Mouse (Mus musculus) intestine, embryonic 15.5 days (tissue): Measurements from ENCODE around the gene Pygo2. TPM values are rescaled to one million over a fixed set of nuclear protein-coding genes. Genes with fewer than 3 reads are reported as not detected.

ENCODE experiments used
- ATAC-seq: fragments of 200-750 bp; cut with Nextera tagmentation; 2 replicates; pipeline ENCODE4 v1.8.0; 2017; ENCODE audit warnings: moderate TSS enrichment, moderate library complexity
- H3K27ac ChIP-seq: fragments of 300-500 bp; sonication (generic); 2 replicates; pipeline ENCODE4 v1.5.1; 2015; ENCODE audit warnings: mild to moderate bottlenecking, inconsistent platforms
- H3K27me3 ChIP-seq: fragments of 300-500 bp; sonication (generic); replicated peaks from 2 replicates; pipeline ENCODE4 v1.6.1; 2015; ENCODE audit warnings: inconsistent platforms
- H3K36me3 ChIP-seq: fragments of 300-500 bp; sonication (generic); 2 replicates; pipeline ENCODE4 v1.6.1; 2015; ENCODE audit warnings: inconsistent platforms
- H3K4me1 ChIP-seq: fragments of 300-500 bp; sonication (generic); replicated peaks from 2 replicates; pipeline ENCODE4 v1.6.1; 2015; ENCODE audit warnings: inconsistent platforms
- H3K4me2 ChIP-seq: fragments of 300-500 bp; sonication (generic); replicated peaks from 2 replicates; pipeline ENCODE4 v1.6.1; 2015; ENCODE audit warnings: mild to moderate bottlenecking, inconsistent platforms
- H3K4me3 ChIP-seq: fragments of 300-500 bp; sonication (generic); replicated peaks from 2 replicates; pipeline ENCODE4 v1.5.1; 2015; ENCODE audit warnings: inconsistent platforms
- H3K9ac ChIP-seq: fragments of 300-500 bp; sonication (generic); 2 replicates; pipeline ENCODE4 v1.6.1; 2015; ENCODE audit warnings: inconsistent platforms
- H3K9me3 ChIP-seq: fragments of 300-500 bp; sonication (generic); 2 replicates; pipeline ENCODE4 v1.6.1; 2016; ENCODE audit warnings: inconsistent platforms
- WGBS: fragments of 180-500 bp; shearing (Covaris S2); methylation state at CpG from one replicate; pipeline ENCODE4 v1.1.7; 2015; 5-methylcytosine and 5-hydroxymethylcytosine counted together
- polyA plus RNA-seq: library from polyadenylated mRNA; unstranded; fragments of >200 nt; fragmentation: Nextera tagmentation; extraction: Ambion mirVana; gene quantifications from 2 replicates; pipeline ENCODE4 v1.2.1, GENCODE M21; 2015

The Pygo2 gene
- polyA plus RNA-seq, 1 experiment from 2014 or later = 32.7 TPM

DNA sequence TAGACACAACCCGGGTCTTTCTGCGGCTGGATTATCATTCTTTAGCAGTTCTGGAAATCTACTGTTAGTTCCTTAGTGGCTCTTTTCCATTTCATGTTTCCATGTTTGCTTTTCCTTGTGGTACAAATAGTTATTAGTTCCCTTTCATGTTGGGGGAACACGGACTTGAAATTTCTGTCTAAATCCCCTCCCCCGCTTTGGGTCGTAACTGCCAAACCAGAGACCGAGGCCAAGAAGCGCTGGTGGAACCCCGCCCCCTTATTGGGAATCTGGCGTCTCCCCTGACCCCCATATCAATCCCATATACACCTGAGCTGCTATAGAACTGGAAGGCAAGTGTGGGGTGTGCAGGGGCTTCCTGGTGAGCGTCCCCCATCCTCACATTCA lies 34.6 kb upstream of the Pygo2 start:
- WGBS = 3% methylated on average over 10 of the region's 10 CpGs

DNA sequence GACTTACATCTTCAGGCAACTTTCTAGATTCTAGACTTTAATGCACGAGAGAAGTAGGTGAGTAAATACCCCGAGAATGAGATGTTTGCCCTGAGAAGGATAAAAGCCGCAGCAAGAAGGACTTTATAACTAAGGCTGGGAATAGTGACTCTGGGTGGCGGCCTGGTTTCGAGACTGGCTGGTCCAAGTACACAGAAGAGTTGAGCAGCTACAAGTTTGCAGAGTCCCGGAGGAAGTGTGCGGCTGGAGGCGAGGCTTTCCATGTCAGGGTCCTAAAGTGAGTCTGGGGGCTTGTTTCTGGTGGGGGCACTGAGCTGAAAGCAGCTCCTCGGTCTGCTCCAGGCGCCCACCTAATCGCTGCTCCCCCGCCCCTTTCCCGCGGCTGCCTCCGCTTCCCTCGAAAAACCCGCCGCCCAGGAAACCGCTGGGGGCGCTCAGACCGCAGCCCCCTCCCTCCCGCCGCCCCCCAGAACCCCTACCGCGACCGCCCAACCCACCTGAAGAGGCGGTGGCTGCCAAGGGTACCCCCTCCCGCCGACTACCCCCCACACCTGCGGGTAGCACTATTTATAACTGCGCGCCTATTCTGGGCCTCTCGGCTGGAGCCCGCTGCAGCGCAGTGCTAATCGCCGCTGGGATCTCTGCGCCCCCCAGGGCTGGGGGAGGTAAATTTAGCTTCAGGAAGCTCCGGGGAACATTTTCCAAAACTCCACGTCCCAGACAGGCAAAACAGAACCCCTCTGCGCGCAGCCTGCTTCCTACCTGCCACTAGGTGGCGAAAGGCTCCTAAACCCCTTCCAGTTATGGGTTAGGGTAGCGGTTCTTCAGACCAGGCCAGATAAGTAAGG lies 34.0 kb upstream of the Pygo2 start:
- WGBS = 0% methylated on average over 44 of the region's 44 CpGs
- ATAC-seq = no peak
- H3K9me3 ChIP-seq = no peaks in the 10 kb centered on the region
- H3K4me3 ChIP-seq = peak overlapping the region; percentile 61
- H3K4me1 ChIP-seq = peaks cover 38% of the 10 kb centered on the region
- H3K36me3 ChIP-seq = peaks cover 3% of the 10 kb centered on the region; the same call in 1 of the 2 replicates
- H3K27me3 ChIP-seq = no peaks in the 10 kb centered on the region
- peak overlapping the region; percentile 93 for H3K27ac ChIP-seq
- peak overlapping the region; percentile 52 for H3K9ac ChIP-seq
- peak overlapping the region; percentile 92 for H3K4me2 ChIP-seq

More for the DNA sequence above, 34.6 kb upstream of the Pygo2 start:
- no peaks in the 10 kb centered on the region for H3K9me3 ChIP-seq
- H3K9ac ChIP-seq = peak overlapping the region; percentile 52
- peak overlapping the region; percentile 93 for H3K27ac ChIP-seq
- no peaks in the 10 kb centered on the region for H3K27me3 ChIP-seq
- H3K4me3 ChIP-seq = peak overlapping the region; percentile 61
- peak overlapping the region; percentile 92 for H3K4me2 ChIP-seq
- no peak for ATAC-seq
- H3K36me3 ChIP-seq = peaks cover 3% of the 10 kb centered on the region; the same call in 1 of the 2 replicates
- peaks cover 43% of the 10 kb centered on the region for H3K4me1 ChIP-seq

DNA sequence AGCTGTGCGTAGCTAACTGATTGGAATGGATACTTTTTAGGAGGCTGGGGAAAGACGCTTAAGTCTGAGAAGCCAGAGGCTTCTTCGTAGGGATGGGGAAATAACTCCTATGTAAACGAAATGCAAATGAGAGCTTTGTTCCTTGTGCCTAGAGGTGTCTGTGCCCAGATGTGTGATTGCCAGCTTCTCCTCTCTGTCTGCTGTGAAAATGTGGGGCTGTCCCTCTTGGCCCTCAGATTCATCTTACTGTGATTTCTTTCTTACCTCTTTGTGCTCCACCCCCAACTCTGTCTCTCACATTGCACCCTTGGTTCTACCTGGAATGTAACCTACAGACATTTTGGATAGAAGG lies 33.4 kb upstream of the Pygo2 start:
- ATAC-seq = no peak
- no peak overlapping the region for H3K27ac ChIP-seq
- H3K4me1 ChIP-seq = peaks cover 32% of the 10 kb centered on the region
- peaks cover 3% of the 10 kb centered on the region; the same call in 1 of the 2 replicates for H3K36me3 ChIP-seq
- peak overlapping the region; percentile 61 for H3K4me3 ChIP-seq
- peak overlapping the region; percentile 92 for H3K4me2 ChIP-seq
- peak overlapping the region; percentile 52 for H3K9ac ChIP-seq
- no peaks in the 10 kb centered on the region for H3K27me3 ChIP-seq
- H3K9me3 ChIP-seq = no peaks in the 10 kb centered on the region
- under 1% methylated on average over 4 of the region's 4 CpGs for whole genome bisulfite sequencing

DNA sequence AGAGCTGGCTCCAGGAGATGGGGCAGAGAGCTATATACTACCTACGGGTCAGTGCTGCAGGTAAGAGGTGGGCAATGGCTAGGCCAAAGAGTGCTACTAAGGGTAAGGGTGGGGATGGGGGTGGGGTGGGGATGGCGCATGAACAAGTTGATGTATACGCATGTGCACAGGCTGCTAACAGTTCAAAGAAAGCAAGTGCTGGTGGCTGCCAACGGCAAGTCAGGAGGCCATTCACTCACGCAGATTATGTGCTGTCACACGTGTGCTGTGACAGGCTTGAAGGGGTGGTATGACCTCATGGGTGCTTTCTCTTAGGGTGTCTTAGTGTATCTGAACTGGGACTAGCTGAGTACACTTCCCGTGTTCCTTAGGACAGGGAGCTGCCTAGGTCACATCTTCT lies 28.7 kb upstream of the Pygo2 start:
- no peak overlapping the region for H3K4me2 ChIP-seq
- H3K4me3 ChIP-seq = no peak overlapping the region
- 0 out of 2 replicates have a peak, but pooled peaks cover 5% of the 10 kb centered on the region for H3K4me1 ChIP-seq
- no peak overlapping the region for H3K9ac ChIP-seq
- WGBS = 89% methylated on average over 7 of the region's 7 CpGs
- no peaks in the 10 kb centered on the region for H3K9me3 ChIP-seq
- no peak overlapping the region for H3K27ac ChIP-seq
- no peaks in the 10 kb centered on the region for H3K27me3 ChIP-seq
- ATAC-seq = no peak
- peaks cover 19% of the 10 kb centered on the region for H3K36me3 ChIP-seq

- Histone ChIP-seq H3K27ac (no peak within 1 kb of the TSS), H3K4me3 (no peak within 1 kb of the TSS), H3K27me3 (no peaks in the 10 kb centered on the region), H3K4me2 (no peak within 1 kb of the TSS), H3K9me3 (no peaks in the 10 kb centered on the region), H3K4me1 (no peaks in the 10 kb centered on the region), H3K36me3 (peaks cover 19% of the 10 kb centered on the region), H3K9ac (no peak within 1 kb of the TSS)
- 82% methylated on average over 5 of the region's 5 CpGs for WGBS
- ATAC-seq = no peak
Observed at GRCm38 (mm10) chr3:89402693-89403092, 27.3 kb upstream of the Pygo2 start, which contains the start of gene Lenep. TSS of gene Lenep (minus strand) at chr3:89402793.

- Histone ChIP-seq H3K4me2 (no peak overlapping the region), H3K4me3 (no peak overlapping the region), H3K36me3 (peaks cover 23% of the 10 kb centered on the region), H3K27ac (no peak overlapping the region), H3K4me1 (0 out of 2 replicates have a peak, but pooled peaks cover 6% of the 10 kb centered on the region), H3K9ac (no peak overlapping the region), H3K9me3 (no peaks in the 10 kb centered on the region), H3K27me3 (no peaks in the 10 kb centered on the region)
- WGBS = 85% methylated on average over 6 of the region's 6 CpGs
- no peak for ATAC-seq
Observed at GRCm38 (mm10) chr3:89406887-89407286, 23.1 kb upstream of the Pygo2 start.

GRCm38 (mm10) chr3:89408448-89408847 lies 21.6 kb upstream of the Pygo2 start:
- Histone ChIP-seq H3K9ac (no peak overlapping the region), H3K4me1 (0 out of 2 replicates have a peak, but pooled peaks cover 6% of the 10 kb centered on the region), H3K27ac (no peak overlapping the region), H3K9me3 (no peaks in the 10 kb centered on the region), H3K36me3 (peaks cover 14% of the 10 kb centered on the region; the same call in 1 of the 2 replicates), H3K4me2 (no peak overlapping the region), H3K4me3 (no peak overlapping the region), H3K27me3 (no peaks in the 10 kb centered on the region)
- no peak for ATAC-seq
- WGBS = 62% methylated on average over 16 of the region's 16 CpGs

DNA sequence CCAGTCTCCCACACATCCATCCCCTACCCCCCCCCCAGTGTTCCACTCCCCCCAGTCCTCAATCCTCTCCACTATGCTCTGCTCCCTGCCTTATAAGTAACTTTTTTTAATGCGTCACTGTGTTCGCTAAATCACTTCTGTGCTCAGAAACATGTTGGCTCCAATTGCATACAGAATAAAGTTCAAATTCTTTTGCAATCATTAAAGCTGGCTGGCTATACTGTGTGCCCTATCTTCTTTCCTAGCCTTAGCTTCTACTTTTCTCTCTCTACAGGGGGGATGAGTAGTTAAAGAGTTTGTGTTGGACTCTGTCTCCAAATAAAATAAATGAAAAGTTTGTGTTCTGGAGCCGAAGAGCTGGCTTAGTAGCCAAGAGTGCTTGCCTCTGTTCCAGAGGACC lies 20.3 kb upstream of the Pygo2 start:
- no peak overlapping the region for H3K4me3 ChIP-seq
- 92% methylated on average over 3 of the region's 3 CpGs for WGBS
- H3K36me3 ChIP-seq = peaks cover 18% of the 10 kb centered on the region
- H3K9ac ChIP-seq = no peak overlapping the region
- no peak overlapping the region for H3K4me2 ChIP-seq
- no peak for ATAC-seq
- H3K27me3 ChIP-seq = no peaks in the 10 kb centered on the region
- H3K4me1 ChIP-seq = 0 out of 2 replicates have a peak, but pooled peaks cover 6% of the 10 kb centered on the region
- H3K9me3 ChIP-seq = no peaks in the 10 kb centered on the region
- H3K27ac ChIP-seq = no peak overlapping the region

GRCm38 (mm10) chr3:89410864-89411263 lies 19.1 kb upstream of the Pygo2 start:
- Histone ChIP-seq H3K36me3 (peaks cover 25% of the 10 kb centered on the region), H3K4me3 (peak overlapping the region; percentile 45), H3K4me1 (0 out of 2 replicates have a peak, but pooled peaks cover 6% of the 10 kb centered on the region), H3K9ac (peak overlapping the region; percentile 33), H3K27ac (0 out of 2 replicates have a peak overlapping the region, but pooled peaks have one; percentile 6), H3K4me2 (peak overlapping the region; percentile 63), H3K9me3 (no peaks in the 10 kb centered on the region), H3K27me3 (no peaks in the 10 kb centered on the region)
- no peak for ATAC-seq
- WGBS = 71% methylated on average over 10 of the region's 10 CpGs

DNA sequence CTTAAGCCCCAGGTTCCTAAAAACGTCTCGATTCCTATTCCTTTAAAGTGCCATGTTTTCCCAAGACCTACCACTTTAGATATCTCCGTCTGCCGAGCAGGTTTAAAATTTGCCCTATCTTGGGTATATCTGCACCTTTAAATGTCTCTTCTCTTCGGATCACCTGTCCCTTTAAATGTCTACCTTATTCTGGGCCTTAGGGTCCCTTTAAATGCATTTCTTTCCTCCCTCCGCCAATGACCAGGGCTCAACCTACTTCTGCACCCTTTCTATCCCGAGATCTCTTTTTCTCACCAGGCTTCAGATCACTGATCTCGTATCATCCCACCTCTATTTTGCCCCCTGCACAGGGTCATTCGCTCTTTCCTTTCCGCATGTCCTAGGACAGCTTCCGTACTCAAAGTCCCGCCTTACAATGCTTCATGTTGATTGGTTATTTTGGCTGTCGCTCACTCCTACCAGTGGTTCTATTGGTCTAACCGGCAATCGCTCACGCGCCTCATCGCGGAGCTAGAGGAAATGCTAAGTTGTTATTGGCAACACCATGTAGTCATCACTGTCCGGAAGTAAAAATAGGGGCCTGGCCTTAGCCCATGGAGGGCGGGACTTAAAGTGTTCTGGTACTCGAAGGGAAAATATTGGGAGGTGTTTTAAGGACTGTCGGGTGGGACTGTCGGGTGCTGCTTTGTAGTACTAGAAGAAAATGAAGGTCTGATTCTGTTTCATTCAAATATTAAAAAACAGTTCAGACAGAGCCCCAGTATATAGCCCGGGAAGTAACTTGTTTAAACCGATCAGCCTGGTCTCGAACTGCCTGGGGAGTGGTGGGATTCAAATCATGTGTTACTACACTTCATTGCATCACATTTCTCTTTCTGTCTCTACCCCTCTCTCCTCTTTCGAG lies 18.3 kb upstream of the Pygo2 start, which contains the start of gene Flad1:
TSS of gene Flad1 (minus strand) at position 381 of the 904 bp plus-strand sequence.
- WGBS = 5% methylated on average over 28 of the region's 28 CpGs
- Histone ChIP-seq H3K4me1 (0 out of 2 replicates have a peak, but pooled peaks cover 6% of the 10 kb centered on the region), H3K4me2 (peak within 1 kb of the TSS; percentile 63), H3K9me3 (no peaks in the 10 kb centered on the region), H3K9ac (peak within 1 kb of the TSS; percentile 33), H3K4me3 (peak within 1 kb of the TSS; percentile 45), H3K27ac (peak within 1 kb of the TSS; percentile 6; the same call in 1 of the 2 replicates), H3K27me3 (no peaks in the 10 kb centered on the region), H3K36me3 (peaks cover 30% of the 10 kb centered on the region)
- peak; percentile 99 for ATAC-seq

DNA sequence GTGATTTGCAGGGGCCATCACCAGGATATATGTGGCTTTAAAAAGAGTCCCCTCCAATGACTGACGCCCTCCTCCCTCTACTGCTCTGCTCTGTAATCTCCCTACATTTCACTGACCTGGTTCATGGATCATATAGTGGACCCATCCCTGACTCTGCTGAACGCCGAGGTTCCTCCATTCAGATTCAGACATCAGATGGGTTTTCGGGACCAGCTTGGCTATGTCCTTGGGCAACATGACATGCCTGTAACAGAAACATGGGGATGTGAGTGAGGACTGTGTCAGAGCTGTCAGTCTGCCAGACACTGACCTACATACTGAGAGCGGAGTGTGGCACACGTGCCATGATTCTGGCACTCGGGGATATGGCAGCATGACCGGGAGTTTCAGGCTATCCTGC lies 13.9 kb upstream of the Pygo2 start:
- Histone ChIP-seq H3K4me2 (no peak overlapping the region), H3K9me3 (no peaks in the 10 kb centered on the region), H3K4me3 (no peak overlapping the region), H3K4me1 (peaks cover 16% of the 10 kb centered on the region), H3K27ac (no peak overlapping the region), H3K36me3 (peaks cover 23% of the 10 kb centered on the region), H3K27me3 (no peaks in the 10 kb centered on the region), H3K9ac (no peak overlapping the region)
- no peak for ATAC-seq
- WGBS = 95% methylated on average over 8 of the region's 8 CpGs

GRCm38 (mm10) chr3:89417131-89417530 lies 12.9 kb upstream of the Pygo2 start:
- Histone ChIP-seq H3K4me2 (peak overlapping the region; percentile 68), H3K4me1 (peaks cover 22% of the 10 kb centered on the region), H3K9me3 (no peaks in the 10 kb centered on the region), H3K9ac (peak overlapping the region; percentile 62), H3K4me3 (peak overlapping the region; percentile 51), H3K27me3 (no peaks in the 10 kb centered on the region), H3K36me3 (peaks cover 23% of the 10 kb centered on the region), H3K27ac (peak overlapping the region; percentile 97; the same call in 1 of the 2 replicates)
- 17% methylated on average over 2 of the region's 2 CpGs for WGBS
- ATAC-seq = no peak
